Mouse (Mus musculus): ENCODE measurements around the gene Dnaaf1. TPM values are rescaled to one million over a fixed set of nuclear protein-coding genes. Genes with fewer than 3 reads are reported as not detected.

Dnaaf1 gene
- 0.08 and 0.19 TPM in 2 replicates for polyA plus RNA-seq (2015; fragmentation: Nextera tagmentation; extraction: Ambion mirVana)

DNA sequence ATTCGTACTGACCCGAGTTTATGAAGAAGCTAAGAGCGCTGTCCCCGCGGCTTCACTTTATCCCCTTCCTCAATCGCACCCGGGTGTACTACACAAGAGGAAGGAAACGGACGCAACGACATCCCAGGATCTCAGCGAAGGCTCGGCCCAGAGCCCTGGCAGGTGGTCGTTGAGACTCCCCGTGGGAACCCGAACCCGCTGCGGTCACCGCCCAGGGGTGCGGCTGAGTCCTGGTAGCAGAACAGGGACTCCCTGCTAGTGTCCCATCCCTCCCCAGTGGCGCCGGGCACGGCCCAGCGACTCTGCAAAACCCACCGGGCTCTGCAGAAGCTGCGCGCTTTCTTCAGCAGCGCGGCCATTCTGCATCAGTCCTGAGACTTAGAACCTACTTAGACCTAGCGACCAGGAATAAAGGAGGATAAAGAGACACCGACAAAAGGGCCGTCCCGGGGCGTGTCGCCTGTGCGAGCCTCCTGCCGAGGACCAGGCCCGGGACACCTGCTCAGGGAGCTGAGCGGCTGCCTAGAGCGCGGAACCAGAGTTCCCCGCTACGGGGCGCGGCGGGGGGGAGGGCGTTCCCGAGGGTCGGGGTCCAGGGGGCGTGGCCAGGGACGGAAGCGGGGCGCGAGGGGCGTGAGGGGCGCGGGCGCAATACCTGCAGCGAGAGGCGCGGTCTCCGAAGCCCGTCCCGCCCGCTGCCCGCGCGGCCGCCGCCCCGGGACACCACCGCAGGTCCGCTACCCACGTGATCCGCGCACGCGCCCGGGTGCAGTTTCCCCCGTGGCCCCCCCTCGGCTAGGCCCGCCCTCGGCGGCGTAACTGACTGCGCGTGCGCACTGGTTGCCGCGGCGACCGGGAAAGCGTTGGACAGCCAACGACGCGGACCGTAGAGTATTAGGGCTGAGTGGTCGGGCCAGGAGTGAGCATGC lies at the start of gene Dnaaf1, which contains the start of gene Hsdl1:
TSS of gene Dnaaf1 (plus strand) at position 799 of the 929 bp plus-strand sequence.
TSS of gene Hsdl1 (minus strand) at position 747 of the 929 bp plus-strand sequence.
- 0 out of 2 replicates have a peak within 1 kb of the TSS, but pooled peaks have one; percentile 28 for H3K27ac ChIP-seq
- ATAC-seq (ENCODE audit: insufficient number of reproducible peaks, insufficient read depth, low FRiP score, low TSS enrichment, low read depth), result peak; percentile 82

DNA sequence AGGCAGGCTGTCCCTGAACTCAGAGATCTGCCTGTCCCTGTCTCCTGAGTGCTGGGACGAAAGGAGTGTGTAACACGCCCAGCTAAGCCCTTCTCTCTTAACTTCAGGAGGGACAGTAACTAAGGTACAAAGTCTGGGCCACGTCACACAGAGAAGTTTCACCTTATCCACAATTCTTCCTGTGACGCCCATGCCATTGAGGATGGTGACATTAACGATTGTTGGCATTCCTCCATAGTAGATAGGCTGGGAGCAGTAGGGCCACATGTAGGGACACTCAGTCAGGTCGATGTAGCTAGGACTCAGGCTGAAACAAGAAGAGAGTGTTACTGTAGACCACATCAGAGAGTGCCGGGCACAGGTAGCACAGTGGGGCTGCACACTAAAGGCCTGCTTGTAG lies 46.3 kb upstream of the Dnaaf1 start:
- Histone ChIP-seq H3K4me2 (no peak overlapping the region), H3K9ac (no peak overlapping the region), H3K9me3 (no peaks in the 10 kb centered on the region), H3K36me3 (peaks cover 93% of the 10 kb centered on the region), H3K4me3 (no peak overlapping the region), H3K4me1 (no peaks in the 10 kb centered on the region), H3K27me3 (no peaks in the 10 kb centered on the region), H3K27ac (no peak overlapping the region)
- WGBS, result 94% methylated on average over 7 of the region's 7 CpGs
- ATAC-seq (ENCODE audit: insufficient number of reproducible peaks, insufficient read depth, low FRiP score, low TSS enrichment, low read depth), result no peak

More for the DNA sequence above, at the start of gene Dnaaf1, which contains the start of gene Hsdl1:
- Histone ChIP-seq H3K4me3 (peak within 1 kb of the TSS; percentile 71), H3K36me3 (no peaks in the 10 kb centered on the region), H3K4me2 (peak within 1 kb of the TSS; percentile 99), H3K9me3 (no peaks in the 10 kb centered on the region), H3K27me3 (peaks cover 40% of the 10 kb centered on the region), H3K4me1 (peaks cover 26% of the 10 kb centered on the region), H3K9ac (peak within 1 kb of the TSS; percentile 74)
- WGBS, result under 1% methylated on average over 81 of the region's 97 CpGs

DNA sequence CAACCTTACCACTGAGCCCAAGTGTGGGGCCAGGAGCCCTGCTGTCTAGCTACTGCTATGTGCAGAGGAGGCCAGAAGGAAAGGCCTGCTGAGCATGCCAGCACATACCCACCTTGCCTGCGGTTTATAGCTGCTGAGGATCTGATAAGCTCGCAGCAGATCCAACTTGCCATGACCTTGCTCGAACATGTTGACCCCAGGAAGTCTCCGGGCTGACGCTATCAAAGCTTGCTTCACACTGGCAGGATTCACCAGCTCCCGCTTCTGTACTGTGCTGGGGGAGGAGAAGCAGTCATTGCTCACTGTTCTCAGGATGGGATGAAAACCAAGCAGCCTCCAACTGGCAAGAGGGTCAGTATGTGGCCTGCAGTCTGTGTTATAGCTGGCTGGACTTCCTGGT lies 44.1 kb upstream of the Dnaaf1 start:
- Histone ChIP-seq H3K4me1 (no peaks in the 10 kb centered on the region), H3K9me3 (no peaks in the 10 kb centered on the region), H3K9ac (no peak overlapping the region), H3K27me3 (no peaks in the 10 kb centered on the region), H3K4me3 (no peak overlapping the region), H3K4me2 (no peak overlapping the region), H3K36me3 (peaks cover 93% of the 10 kb centered on the region), H3K27ac (no peak overlapping the region)
- ATAC-seq (ENCODE audit: insufficient number of reproducible peaks, insufficient read depth, low FRiP score, low TSS enrichment, low read depth), result no peak
- WGBS, result 87% methylated on average over 6 of the region's 6 CpGs

DNA sequence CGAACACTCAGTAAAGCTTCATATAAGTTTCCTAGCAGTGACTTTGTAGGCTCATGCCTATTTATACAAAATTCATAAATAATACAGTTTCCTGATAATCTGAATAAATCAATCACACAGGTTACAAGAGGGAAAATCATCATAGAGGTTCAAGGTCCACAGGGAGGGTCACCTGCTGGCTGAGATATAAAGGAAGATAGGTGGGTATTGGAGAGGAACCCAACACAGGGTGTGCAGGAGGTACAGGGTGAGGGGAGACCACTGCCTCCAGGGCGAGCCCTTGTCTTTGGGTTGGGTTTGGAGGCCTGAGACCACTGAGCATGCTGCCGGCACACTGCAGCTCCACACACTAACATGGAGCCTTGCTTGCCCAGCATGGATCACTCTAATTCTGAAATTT lies 43.6 kb upstream of the Dnaaf1 start:
- H3K9me3 ChIP-seq, result no peaks in the 10 kb centered on the region
- 94% methylated on average over 3 of the region's 3 CpGs for WGBS
- no peak for ATAC-seq (ENCODE audit: insufficient number of reproducible peaks, insufficient read depth, low FRiP score, low TSS enrichment, low read depth)
- peaks cover 97% of the 10 kb centered on the region for H3K36me3 ChIP-seq
- H3K4me1 ChIP-seq, result no peaks in the 10 kb centered on the region
- H3K4me3 ChIP-seq, result no peak overlapping the region
- no peak overlapping the region for H3K9ac ChIP-seq
- H3K27me3 ChIP-seq, result no peaks in the 10 kb centered on the region
- H3K27ac ChIP-seq, result no peak overlapping the region
- no peak overlapping the region for H3K4me2 ChIP-seq

DNA sequence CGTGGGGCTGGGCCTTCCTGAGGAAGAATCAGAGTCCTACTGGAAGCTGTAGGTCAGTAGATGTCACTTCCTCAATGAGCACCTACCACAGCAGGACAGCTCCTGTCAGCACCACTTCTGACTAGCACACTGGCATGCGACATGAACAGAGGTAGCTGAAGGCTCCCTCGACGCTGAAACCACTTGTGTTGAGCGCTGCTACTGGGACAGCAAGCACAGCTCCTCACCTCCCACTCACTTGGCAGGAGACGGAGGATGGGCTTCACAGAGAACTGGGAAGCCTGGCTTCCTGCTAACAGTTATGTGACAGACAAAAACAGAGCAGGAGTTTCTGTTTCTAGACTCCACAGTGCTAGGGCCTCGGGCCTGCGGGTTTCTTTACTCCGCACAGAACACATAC lies 43.1 kb upstream of the Dnaaf1 start:
- WGBS, result 93% methylated on average over 9 of the region's 9 CpGs
- no peak for ATAC-seq (ENCODE audit: insufficient number of reproducible peaks, insufficient read depth, low FRiP score, low TSS enrichment, low read depth)
- H3K4me2 ChIP-seq, result no peak overlapping the region
- no peaks in the 10 kb centered on the region for H3K4me1 ChIP-seq
- no peaks in the 10 kb centered on the region for H3K9me3 ChIP-seq
- H3K36me3 ChIP-seq, result peaks cover 97% of the 10 kb centered on the region
- no peak overlapping the region for H3K4me3 ChIP-seq
- no peak overlapping the region for H3K9ac ChIP-seq
- no peaks in the 10 kb centered on the region for H3K27me3 ChIP-seq
- no peak overlapping the region for H3K27ac ChIP-seq

DNA sequence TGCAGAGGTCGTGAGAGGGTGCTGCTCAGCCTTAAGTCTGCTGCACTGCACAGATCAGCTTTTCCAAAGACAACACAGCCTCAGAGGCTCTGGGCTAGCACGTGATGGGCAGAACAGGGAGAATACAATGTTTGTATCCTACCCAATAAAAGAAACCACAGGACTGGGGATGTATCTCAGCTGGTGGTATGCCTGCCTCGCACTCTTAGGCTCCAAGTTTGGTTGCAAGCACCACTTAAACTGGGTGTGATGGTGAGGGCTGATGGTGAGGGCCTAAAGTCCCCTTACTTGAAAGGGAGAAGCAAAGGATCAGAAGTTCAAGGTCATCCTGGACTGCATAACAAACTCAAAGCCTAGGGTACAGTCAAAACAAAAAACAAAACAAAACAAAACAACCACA lies 30.4 kb upstream of the Dnaaf1 start:
- ATAC-seq (ENCODE audit: insufficient number of reproducible peaks, insufficient read depth, low FRiP score, low TSS enrichment, low read depth), result no peak
- WGBS, result 90% methylated on average over 3 of the region's 3 CpGs

DNA sequence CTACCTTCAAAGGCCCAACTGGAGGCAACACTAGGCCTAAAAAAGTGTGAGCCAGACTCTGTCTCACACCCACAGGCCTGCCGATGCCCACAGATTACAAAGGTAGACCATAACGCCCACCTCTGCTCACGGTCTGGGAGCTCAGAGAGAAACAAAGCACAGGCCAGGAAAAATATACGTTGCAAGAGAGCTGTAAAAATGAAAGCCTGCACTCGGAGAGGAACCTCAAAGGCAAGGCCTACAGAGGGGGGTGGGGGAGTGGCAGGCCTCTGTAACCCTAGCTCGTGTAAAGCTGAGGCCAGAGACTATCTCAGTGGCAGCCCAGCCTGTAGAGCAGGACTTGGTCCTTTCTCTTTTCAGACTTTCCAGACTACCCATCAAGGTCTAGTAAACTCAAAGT lies 29.9 kb upstream of the Dnaaf1 start:
- Histone ChIP-seq H3K9ac (no peak overlapping the region), H3K27ac (0 out of 2 replicates have a peak overlapping the region, but pooled peaks have one; percentile 22), H3K27me3 (no peaks in the 10 kb centered on the region), H3K36me3 (peaks cover 72% of the 10 kb centered on the region), H3K4me2 (no peak overlapping the region), H3K4me1 (peaks cover 6% of the 10 kb centered on the region; the same call in 1 of the 2 replicates), H3K4me3 (no peak overlapping the region), H3K9me3 (no peaks in the 10 kb centered on the region)
- WGBS, result 72% methylated on average over 6 of the region's 6 CpGs
- no peak for ATAC-seq (ENCODE audit: insufficient number of reproducible peaks, insufficient read depth, low FRiP score, low TSS enrichment, low read depth)

More for the DNA sequence above, 30.4 kb upstream of the Dnaaf1 start:
- Histone ChIP-seq H3K4me3 (no peak overlapping the region), H3K4me2 (no peak overlapping the region), H3K27ac (no peak overlapping the region), H3K27me3 (no peaks in the 10 kb centered on the region), H3K9me3 (no peaks in the 10 kb centered on the region), H3K9ac (no peak overlapping the region), H3K4me1 (peaks cover 6% of the 10 kb centered on the region; the same call in 1 of the 2 replicates), H3K36me3 (peaks cover 78% of the 10 kb centered on the region)

DNA sequence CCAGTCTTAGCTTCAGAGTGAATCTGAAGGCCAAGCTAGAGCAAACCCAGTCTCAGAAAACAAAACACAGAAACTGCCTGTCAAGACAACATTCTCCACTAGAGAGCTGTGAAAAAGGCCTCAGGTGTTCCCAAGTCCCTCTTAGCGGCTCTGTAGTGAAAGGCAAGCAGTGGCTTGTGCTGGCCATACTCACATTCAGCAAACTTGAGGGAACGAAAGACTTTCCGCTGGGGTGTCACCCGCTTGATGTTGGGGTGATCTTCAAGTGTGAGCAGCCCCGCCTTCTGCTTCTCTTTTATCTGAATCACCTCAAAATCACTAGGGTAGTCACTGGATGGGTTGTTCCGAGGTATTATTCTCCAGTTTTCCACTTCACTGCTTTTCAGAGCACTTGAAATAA lies 29.2 kb upstream of the Dnaaf1 start:
- peak overlapping the region; percentile 22; the same call in 1 of the 2 replicates for H3K27ac ChIP-seq
- H3K9me3 ChIP-seq, result no peaks in the 10 kb centered on the region
- peaks cover 66% of the 10 kb centered on the region for H3K36me3 ChIP-seq
- peaks cover 6% of the 10 kb centered on the region; the same call in 1 of the 2 replicates for H3K4me1 ChIP-seq
- H3K27me3 ChIP-seq, result no peaks in the 10 kb centered on the region
- no peak for ATAC-seq (ENCODE audit: insufficient number of reproducible peaks, insufficient read depth, low FRiP score, low TSS enrichment, low read depth)
- H3K9ac ChIP-seq, result no peak overlapping the region
- no peak overlapping the region for H3K4me2 ChIP-seq
- WGBS, result 76% methylated on average over 6 of the region's 6 CpGs
- H3K4me3 ChIP-seq, result no peak overlapping the region

DNA sequence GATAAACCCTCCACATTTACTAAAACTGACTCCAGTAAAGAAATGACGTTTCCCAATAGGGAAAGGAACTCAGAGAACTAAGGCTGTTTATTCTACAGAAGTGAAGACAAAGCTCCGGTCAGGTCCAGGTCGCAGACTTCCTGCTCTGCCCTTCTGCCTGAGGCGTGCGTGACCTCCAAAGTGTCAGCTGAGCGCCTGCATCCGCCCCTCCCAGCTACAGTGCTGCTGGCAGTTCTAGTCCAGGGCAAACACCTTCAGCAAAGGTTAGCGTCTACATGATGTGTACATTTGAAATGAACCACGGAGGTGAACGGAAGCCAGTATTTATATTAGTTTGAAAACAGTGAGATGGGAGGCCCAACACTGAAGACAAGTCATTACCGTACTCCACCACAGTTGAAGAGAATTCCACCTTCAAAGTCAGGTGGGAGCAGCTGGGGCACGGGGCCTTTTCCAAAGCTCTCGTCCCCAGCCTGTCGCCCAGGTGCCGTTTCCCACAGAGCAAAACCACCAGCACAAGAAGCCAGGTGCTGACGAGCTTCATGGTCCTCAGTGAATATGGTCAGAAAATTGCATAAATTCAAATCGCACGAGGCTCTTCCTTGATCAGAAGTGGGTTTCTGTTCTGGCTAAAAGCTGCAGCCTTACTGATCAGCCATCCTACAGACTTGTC lies 27.9 kb upstream of the Dnaaf1 start:
- no peaks in the 10 kb centered on the region for H3K27me3 ChIP-seq
- H3K4me1 ChIP-seq, result peaks cover 7% of the 10 kb centered on the region
- H3K9me3 ChIP-seq, result no peaks in the 10 kb centered on the region
- WGBS, result 74% methylated on average over 18 of the region's 18 CpGs
- H3K4me2 ChIP-seq, result no peak overlapping the region
- no peak overlapping the region for H3K27ac ChIP-seq
- H3K4me3 ChIP-seq, result no peak overlapping the region
- H3K9ac ChIP-seq, result no peak overlapping the region
- no peak for ATAC-seq (ENCODE audit: insufficient number of reproducible peaks, insufficient read depth, low FRiP score, low TSS enrichment, low read depth)
- H3K36me3 ChIP-seq, result peaks cover 53% of the 10 kb centered on the region

DNA sequence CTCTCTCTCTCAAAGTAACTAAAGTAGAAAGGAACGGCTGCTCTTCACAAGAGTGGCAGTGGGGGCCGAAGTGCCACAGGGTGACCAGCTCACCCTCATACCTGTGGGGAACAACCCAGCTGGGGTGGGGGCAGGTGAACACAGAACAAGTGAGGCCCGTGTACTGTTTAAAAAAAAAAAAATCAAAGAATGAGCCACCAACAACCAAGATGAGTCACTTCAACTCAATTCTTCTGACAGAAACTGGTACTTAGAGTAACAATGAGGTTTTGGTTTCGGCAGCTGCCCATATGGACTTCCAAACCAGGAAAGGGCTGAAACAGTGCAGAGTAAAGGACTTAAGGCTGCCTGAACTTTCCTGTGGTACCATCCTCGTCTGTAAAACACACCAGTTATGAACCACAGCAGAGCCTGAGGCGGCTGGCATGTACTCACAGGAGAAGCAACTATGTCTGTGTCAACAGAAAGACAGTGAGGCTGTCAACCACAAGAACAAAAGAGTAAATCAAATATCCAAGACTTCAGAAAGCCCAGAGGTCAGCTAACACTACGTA lies 26.4 kb upstream of the Dnaaf1 start:
- peak overlapping the region; percentile 22; the same call in 1 of the 2 replicates for H3K9ac ChIP-seq
- peaks cover 20% of the 10 kb centered on the region for H3K4me1 ChIP-seq
- WGBS, result 65% methylated on average over 7 of the region's 7 CpGs
- ATAC-seq (ENCODE audit: insufficient number of reproducible peaks, insufficient read depth, low FRiP score, low TSS enrichment, low read depth), result no peak
- no peaks in the 10 kb centered on the region for H3K9me3 ChIP-seq
- no peak overlapping the region for H3K4me2 ChIP-seq
- no peak overlapping the region for H3K27ac ChIP-seq
- peaks cover 38% of the 10 kb centered on the region for H3K36me3 ChIP-seq
- no peak overlapping the region for H3K4me3 ChIP-seq
- no peaks in the 10 kb centered on the region for H3K27me3 ChIP-seq

DNA sequence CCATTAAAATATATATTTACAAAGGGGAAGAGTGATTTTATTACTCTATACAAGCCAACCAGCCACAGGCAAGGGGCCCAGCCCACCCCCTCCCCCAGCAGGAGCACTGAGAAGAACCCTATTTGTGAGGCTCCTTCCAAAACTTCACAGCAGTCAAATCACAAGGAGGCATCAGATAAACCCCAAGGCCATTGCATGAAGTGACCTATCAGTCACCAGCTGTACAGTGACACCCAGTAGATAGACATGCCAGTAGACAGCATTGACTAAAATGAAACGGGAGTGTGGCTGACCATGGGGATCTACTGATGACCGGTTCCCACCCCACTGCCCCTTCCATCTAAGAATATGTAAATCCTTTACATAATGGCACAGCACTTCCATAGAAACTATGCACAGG lies 22.1 kb upstream of the Dnaaf1 start:
- H3K27me3 ChIP-seq, result no peaks in the 10 kb centered on the region
- 0 out of 2 replicates have a peak overlapping the region, but pooled peaks have one; percentile 22 for H3K27ac ChIP-seq
- WGBS, result 75% methylated on average over 2 of the region's 2 CpGs
- no peaks in the 10 kb centered on the region for H3K36me3 ChIP-seq
- ATAC-seq (ENCODE audit: insufficient number of reproducible peaks, insufficient read depth, low FRiP score, low TSS enrichment, low read depth), result no peak
- H3K9me3 ChIP-seq, result no peaks in the 10 kb centered on the region
- H3K9ac ChIP-seq, result 0 out of 2 replicates have a peak overlapping the region, but pooled peaks have one; percentile 40
- no peak overlapping the region for H3K4me3 ChIP-seq
- no peak overlapping the region for H3K4me2 ChIP-seq
- peaks cover 54% of the 10 kb centered on the region for H3K4me1 ChIP-seq

All from embryonic facial prominence, embryonic 13.5 days (tissue).